Mouse (Mus musculus) hindbrain, embryonic 16.5 days (tissue): Measurements from ENCODE around the gene Dtnb. TPM values are rescaled to one million over a fixed set of nuclear protein-coding genes. Genes with fewer than 3 reads are reported as not detected.

Experiments
- ATAC-seq: fragments of 200-750 bp; cut with Nextera tagmentation; 2 replicates; pipeline ENCODE4 v1.8.0; 2017; ENCODE audit warnings: moderate TSS enrichment, moderate library complexity
- H3K27ac ChIP-seq: fragments of 300-500 bp; sonication (generic); 2 replicates; pipeline ENCODE4 v1.5.1; 2014; ENCODE audit warnings: low read depth, mild to moderate bottlenecking, control low read depth, low read length, moderate library complexity
- H3K27me3 ChIP-seq: fragments of 300-500 bp; sonication (generic); replicated peaks from 2 replicates; pipeline ENCODE4 v1.6.1; 2014; ENCODE audit warnings: low read length; ENCODE audit not compliant: control insufficient read depth, insufficient read depth
- H3K36me3 ChIP-seq: fragments of 300-500 bp; sonication (generic); 2 replicates; pipeline ENCODE4 v1.6.1; 2014; ENCODE audit warnings: mild to moderate bottlenecking, low read length, moderate library complexity, mixed read lengths; ENCODE audit not compliant: control insufficient read depth, insufficient read depth
- H3K4me1 ChIP-seq: fragments of 300-500 bp; sonication (generic); 2 replicates; pipeline ENCODE4 v1.6.1; 2014; ENCODE audit warnings: low read depth, low read length; ENCODE audit not compliant: control insufficient read depth, insufficient read depth
- H3K4me2 ChIP-seq: fragments of 300-500 bp; sonication (generic); 2 replicates; pipeline ENCODE4 v1.6.1; 2014; ENCODE audit warnings: mild to moderate bottlenecking, low read length, control low read depth, moderate library complexity
- H3K4me3 ChIP-seq: fragments of 300-500 bp; sonication (generic); 2 replicates; pipeline ENCODE4 v1.5.1; 2014; ENCODE audit warnings: mild to moderate bottlenecking, low read length, control low read depth, moderate library complexity
- H3K9ac ChIP-seq: fragments of 300-500 bp; sonication (generic); 2 replicates; pipeline ENCODE4 v1.6.1; 2014; ENCODE audit warnings: low read depth, mild to moderate bottlenecking, control low read depth, low read length, moderate library complexity
- H3K9me3 ChIP-seq: fragments of 300-500 bp; sonication (generic); 2 replicates; pipeline ENCODE4 v1.6.1; 2014; ENCODE audit warnings: mild to moderate bottlenecking, low read length, moderate library complexity; ENCODE audit not compliant: control insufficient read depth
- WGBS: fragments of 180-500 bp; shearing (Covaris S2); extraction: QIAGEN DNeasy Blood & Tissue Kit; methylation state at CpG from one replicate; pipeline ENCODE4 v1.1.7; 2014; 5-methylcytosine and 5-hydroxymethylcytosine counted together
- polyA plus RNA-seq: library from polyadenylated mRNA; unstranded; fragments of >200 nt; fragmentation: Nextera tagmentation; extraction: Ambion mirVana; gene quantifications from 2 replicates; pipeline ENCODE4 v1.2.1, GENCODE M21; 2015

Dtnb gene
- polyA plus RNA-seq, 1 experiment from 2014 or later, result 50.6 TPM

GRCm38 (mm10) chr12:3746369-3746768 lies 174.2 kb downstream of the Dtnb start:
- ATAC-seq, result no peak
- WGBS, result 95% methylated on average over 3 of the region's 3 CpGs
- Histone ChIP-seq H3K4me3 (no peak overlapping the region), H3K4me1 (no peaks in the 10 kb centered on the region), H3K27me3 (no peaks in the 10 kb centered on the region), H3K9ac (no peak overlapping the region), H3K36me3 (no peaks in the 10 kb centered on the region), H3K4me2 (no peak overlapping the region), H3K9me3 (no peaks in the 10 kb centered on the region), H3K27ac (no peak overlapping the region)

GRCm38 (mm10) chr12:3747583-3747982 lies 175.4 kb downstream of the Dtnb start:
- no peaks in the 10 kb centered on the region for H3K27me3 ChIP-seq
- H3K36me3 ChIP-seq, result 0 out of 2 replicates have a peak, but pooled peaks cover 5% of the 10 kb centered on the region
- WGBS, result 92% methylated on average over 4 of the region's 4 CpGs
- H3K4me3 ChIP-seq, result no peak overlapping the region
- H3K4me2 ChIP-seq, result no peak overlapping the region
- H3K9ac ChIP-seq, result no peak overlapping the region
- H3K27ac ChIP-seq, result no peak overlapping the region
- no peaks in the 10 kb centered on the region for H3K4me1 ChIP-seq
- H3K9me3 ChIP-seq, result no peaks in the 10 kb centered on the region
- ATAC-seq, result no peak

GRCm38 (mm10) chr12:3755522-3755921 lies 183.3 kb downstream of the Dtnb start:
- no peaks in the 10 kb centered on the region for H3K4me1 ChIP-seq
- no peaks in the 10 kb centered on the region for H3K27me3 ChIP-seq
- no peak for ATAC-seq
- H3K4me3 ChIP-seq, result no peak overlapping the region
- H3K4me2 ChIP-seq, result no peak overlapping the region
- H3K27ac ChIP-seq, result no peak overlapping the region
- WGBS, result 81% methylated on average over 6 of the region's 6 CpGs
- no peaks in the 10 kb centered on the region for H3K9me3 ChIP-seq
- H3K36me3 ChIP-seq, result 0 out of 2 replicates have a peak, but pooled peaks cover 5% of the 10 kb centered on the region
- no peak overlapping the region for H3K9ac ChIP-seq

GRCm38 (mm10) chr12:3756216-3756615 lies 184.0 kb downstream of the Dtnb start:
- no peak for ATAC-seq
- H3K4me2 ChIP-seq, result no peak overlapping the region
- H3K9ac ChIP-seq, result no peak overlapping the region
- H3K27me3 ChIP-seq, result no peaks in the 10 kb centered on the region
- peaks cover 1% of the 10 kb centered on the region; the same call in 1 of the 2 replicates for H3K4me1 ChIP-seq
- 95% methylated on average over 3 of the region's 3 CpGs for WGBS
- H3K27ac ChIP-seq, result no peak overlapping the region
- no peak overlapping the region for H3K4me3 ChIP-seq
- H3K9me3 ChIP-seq, result no peaks in the 10 kb centered on the region
- 0 out of 2 replicates have a peak, but pooled peaks cover 5% of the 10 kb centered on the region for H3K36me3 ChIP-seq

GRCm38 (mm10) chr12:3758127-3758526 lies 185.9 kb downstream of the Dtnb start:
- H3K4me2 ChIP-seq, result no peak overlapping the region
- no peak overlapping the region for H3K4me3 ChIP-seq
- no peak for ATAC-seq

GRCm38 (mm10) chr12:3759419-3759818 lies 187.2 kb downstream of the Dtnb start:
- Histone ChIP-seq H3K9ac (no peak overlapping the region), H3K27me3 (no peaks in the 10 kb centered on the region), H3K4me2 (no peak overlapping the region), H3K9me3 (no peaks in the 10 kb centered on the region), H3K4me1 (peaks cover 6% of the 10 kb centered on the region; the same call in 1 of the 2 replicates), H3K36me3 (no peaks in the 10 kb centered on the region), H3K27ac (no peak overlapping the region), H3K4me3 (no peak overlapping the region)
- no peak for ATAC-seq
- WGBS, result 63% methylated on average over 4 of the region's 4 CpGs

More at GRCm38 (mm10) chr12:3758127-3758526, 185.9 kb downstream of the Dtnb start:
- Histone ChIP-seq H3K27me3 (no peaks in the 10 kb centered on the region), H3K36me3 (no peaks in the 10 kb centered on the region), H3K4me1 (peaks cover 6% of the 10 kb centered on the region; the same call in 1 of the 2 replicates), H3K27ac (no peak overlapping the region), H3K9ac (no peak overlapping the region), H3K9me3 (no peaks in the 10 kb centered on the region)
- 85% methylated on average over 3 of the region's 3 CpGs for WGBS

- H3K9me3 ChIP-seq, result no peaks in the 10 kb centered on the region
- WGBS, result 45% methylated on average over 4 of the region's 4 CpGs
- H3K9ac ChIP-seq, result no peak overlapping the region
- H3K36me3 ChIP-seq, result no peaks in the 10 kb centered on the region
- ATAC-seq, result peak; percentile 90
- H3K27ac ChIP-seq, result peak overlapping the region; percentile 60; the same call in 1 of the 2 replicates
- H3K4me3 ChIP-seq, result no peak overlapping the region
- H3K4me2 ChIP-seq, result no peak overlapping the region
- H3K27me3 ChIP-seq, result no peaks in the 10 kb centered on the region
- peaks cover 6% of the 10 kb centered on the region; the same call in 1 of the 2 replicates for H3K4me1 ChIP-seq
Observed at GRCm38 (mm10) chr12:3760876-3761590, 188.9 kb downstream of the Dtnb start.

- Histone ChIP-seq H3K27ac (peak overlapping the region; percentile 62), H3K4me3 (no peak overlapping the region), H3K4me1 (peaks cover 6% of the 10 kb centered on the region; the same call in 1 of the 2 replicates), H3K27me3 (no peaks in the 10 kb centered on the region), H3K9me3 (no peaks in the 10 kb centered on the region), H3K4me2 (no peak overlapping the region), H3K9ac (no peak overlapping the region), H3K36me3 (no peaks in the 10 kb centered on the region)
- 59% methylated on average over 6 of the region's 6 CpGs for WGBS
- peak; percentile 89 for ATAC-seq
Observed at GRCm38 (mm10) chr12:3761591-3762295, 189.6 kb downstream of the Dtnb start.

GRCm38 (mm10) chr12:3764191-3764804 lies 192.1 kb downstream of the Dtnb start:
- no peak overlapping the region for H3K9ac ChIP-seq
- peaks cover 6% of the 10 kb centered on the region; the same call in 1 of the 2 replicates for H3K4me1 ChIP-seq
- no peak for ATAC-seq
- H3K27me3 ChIP-seq, result no peaks in the 10 kb centered on the region
- H3K9me3 ChIP-seq, result no peaks in the 10 kb centered on the region
- no peak overlapping the region for H3K4me2 ChIP-seq
- H3K36me3 ChIP-seq, result no peaks in the 10 kb centered on the region
- 73% methylated on average over 3 of the region's 3 CpGs for WGBS
- no peak overlapping the region for H3K27ac ChIP-seq
- no peak overlapping the region for H3K4me3 ChIP-seq
